ENCODE assay signal across 8 mouse cellular contexts in the genomic region with DNA sequence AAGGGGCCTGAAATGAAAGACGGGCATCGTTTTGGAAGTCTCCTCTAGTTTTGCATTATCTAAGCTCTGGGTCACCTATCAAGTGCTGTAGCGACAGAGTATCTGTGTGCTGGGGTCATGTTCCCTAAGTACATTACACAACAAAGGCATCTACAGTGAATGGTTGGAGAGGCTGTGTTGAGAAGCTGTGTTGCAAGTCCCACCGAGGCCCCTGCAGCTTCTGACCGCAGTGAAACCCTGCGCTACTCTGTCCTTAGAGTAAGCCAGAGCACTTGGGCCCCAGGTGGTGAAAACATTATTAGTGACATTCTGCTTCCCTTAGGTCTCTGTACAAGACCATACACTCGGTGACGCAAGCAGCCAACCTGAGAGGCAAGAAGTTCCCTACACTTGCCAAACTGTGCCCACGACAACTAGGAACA. TPM values are rescaled to one million over a fixed set of nuclear protein-coding genes. Genes with fewer than 3 reads are reported as not detected.
DNase-seq lines count a peak whose midpoint lies in the region; ATAC-seq and TF ChIP-seq lines count a peak whose summit lies in the region.

No protein-coding gene starts in this region.

- no peak overlapping the region for H3K27ac ChIP-seq in kidney, adult 2 months (ENCODE audit: insufficient read depth, low read depth, low read length)
- H3K27ac ChIP-seq in embryonic facial prominence, embryonic 11.5 days (replicated peaks; ENCODE audit: low read depth, low read length) = no peak overlapping the region
- peak overlapping the region; percentile 93 for H3K27ac ChIP-seq in hindbrain, embryonic 16.5 days (ENCODE audit: low read depth, low read length)
- H3K27ac ChIP-seq in midbrain, embryonic 14.5 days (replicated peaks; ENCODE audit: low read depth, low read length) = peak overlapping the region; percentile 89

- peak overlapping the region; percentile 58; the same call in 1 of the 2 replicates for H3K4me3 ChIP-seq in kidney, adult 2 months (ENCODE audit: insufficient read depth, low read depth, low read length)
- H3K4me3 ChIP-seq in embryonic facial prominence, embryonic 11.5 days (ENCODE audit: low read depth, low read length) = peak overlapping the region; percentile 67
- peak overlapping the region; percentile 73 for H3K4me3 ChIP-seq in hindbrain, embryonic 16.5 days (ENCODE audit: low read length)
- peak overlapping the region; percentile 77 for H3K4me3 ChIP-seq in midbrain, embryonic 14.5 days (replicated peaks; ENCODE audit: low read depth, low read length)

- 52% methylated on average over 9 of the region's 9 CpGs for WGBS in kidney, adult 2 months
- WGBS in embryonic facial prominence, embryonic 11.5 days = 30% methylated on average over 9 of the region's 9 CpGs
- 27% methylated on average over 9 of the region's 9 CpGs for WGBS in hindbrain, embryonic 16.5 days
- 27% methylated on average over 9 of the region's 9 CpGs for WGBS in midbrain, embryonic 14.5 days

- H3K4me1 ChIP-seq in kidney, adult 2 months (ENCODE audit: control insufficient read depth, insufficient read depth, low read length) = no peaks in the 10 kb centered on the region
- H3K4me1 ChIP-seq in embryonic facial prominence, embryonic 11.5 days (ENCODE audit: control insufficient read depth, insufficient read depth, low read length) = no peaks in the 10 kb centered on the region
- H3K4me1 ChIP-seq in hindbrain, embryonic 16.5 days (ENCODE audit: control insufficient read depth, insufficient read depth, low read depth, low read length) = peaks cover 5% of the 10 kb centered on the region; the same call in 1 of the 2 replicates
- H3K4me1 ChIP-seq in midbrain, embryonic 14.5 days (ENCODE audit: control insufficient read depth, insufficient read depth, low read length) = peaks cover 16% of the 10 kb centered on the region; the same call in 1 of the 2 replicates

- TF ChIP-seq CTCF in kidney, adult 2 months (conservative IDR thresholded peaks at IDR 0.05; ENCODE audit: insufficient read depth, insufficient read length, low read depth, low read length) = no peak

- H3K27me3 ChIP-seq in kidney, adult 2 months (replicated peaks; ENCODE audit: control insufficient read depth, insufficient read depth, low read length) = peaks cover 3% of the 10 kb centered on the region; the same call in 1 of the 2 replicates
- peaks cover 16% of the 10 kb centered on the region for H3K27me3 ChIP-seq in embryonic facial prominence, embryonic 11.5 days (ENCODE audit: control insufficient read depth, insufficient read depth, low read length)
- H3K27me3 ChIP-seq in hindbrain, embryonic 16.5 days (replicated peaks; ENCODE audit: control insufficient read depth, insufficient read depth, low read length) = no peaks in the 10 kb centered on the region
- H3K27me3 ChIP-seq in midbrain, embryonic 14.5 days (ENCODE audit: control insufficient read depth, insufficient read depth, low read length) = peaks cover 7% of the 10 kb centered on the region

- H3K9me3 ChIP-seq in embryonic facial prominence, embryonic 11.5 days (replicated peaks; ENCODE audit: control insufficient read depth, low read length) = no peaks in the 10 kb centered on the region
- H3K9me3 ChIP-seq in hindbrain, embryonic 16.5 days (ENCODE audit: control insufficient read depth, low read length) = no peaks in the 10 kb centered on the region
- no peaks in the 10 kb centered on the region for H3K9me3 ChIP-seq in midbrain, embryonic 14.5 days (ENCODE audit: control insufficient read depth, low read length)

- no peak overlapping the region; the same call in 1 of the 2 replicates for H3K9ac ChIP-seq in embryonic facial prominence, embryonic 11.5 days (replicated peaks; ENCODE audit: low read length)
- peak overlapping the region; percentile 91 for H3K9ac ChIP-seq in hindbrain, embryonic 16.5 days (ENCODE audit: low read depth, low read length)
- peak overlapping the region; percentile 92; the same call in 1 of the 2 replicates for H3K9ac ChIP-seq in midbrain, embryonic 14.5 days (replicated peaks; ENCODE audit: low read length)

- H3K4me2 ChIP-seq in embryonic facial prominence, embryonic 11.5 days (ENCODE audit: low read depth, low read length) = peak overlapping the region; percentile 99
- peak overlapping the region; percentile 79 for H3K4me2 ChIP-seq in hindbrain, embryonic 16.5 days (ENCODE audit: low read length)
- H3K4me2 ChIP-seq in midbrain, embryonic 14.5 days (ENCODE audit: low read length) = peak overlapping the region; percentile 91

- ATAC-seq in embryonic facial prominence, embryonic 11.5 days (replicated peaks; ENCODE audit: insufficient number of reproducible peaks, low FRiP score, low TSS enrichment, low read depth) = no peak
- no peak; the same call in 1 of the 2 replicates for ATAC-seq in hindbrain, embryonic 16.5 days
- ATAC-seq in midbrain, embryonic 14.5 days (ENCODE audit: low FRiP score, low TSS enrichment) = peak; percentile 31

- no peaks in the 10 kb centered on the region for H3K36me3 ChIP-seq in kidney, adult 2 months (ENCODE audit: control insufficient read depth, insufficient read depth, low read length)
- H3K36me3 ChIP-seq in embryonic facial prominence, embryonic 11.5 days (replicated peaks; ENCODE audit: control insufficient read depth, insufficient read depth, low read depth, low read length) = no peaks in the 10 kb centered on the region
- no peaks in the 10 kb centered on the region for H3K36me3 ChIP-seq in hindbrain, embryonic 16.5 days (ENCODE audit: control insufficient read depth, insufficient read depth, low read length)
- H3K36me3 ChIP-seq in midbrain, embryonic 14.5 days (ENCODE audit: control insufficient read depth, insufficient read depth, low read length) = 0 out of 2 replicates have a peak, but pooled peaks cover 4% of the 10 kb centered on the region

- DNase-seq in kidney, adult 2 months = no peak
- no peak for DNase-seq in kidney, postnatal 4 days
- no peak for DNase-seq in embryonic facial prominence, embryonic 11.5 days (ENCODE audit: low spot score)
- DNase-seq in midbrain, embryonic 14.5 days = no peak
- DNase-seq in gastrocnemius, postnatal 10 days = no peak
- DNase-seq in spleen, adult 18-20 months = no peak
- no peak for DNase-seq in adipocyte (ENCODE audit: low spot score)

- no peak for TF ChIP-seq POLR2A in kidney, adult 2 months (IDR thresholded peaks at IDR 0.05; ENCODE audit: low read depth, low read length)

RNA-seq across cellular contexts. Expression of gene Atp8a2, which starts 20.5 kb away (rescaled TPM):
- polyA plus RNA-seq in kidney, adult 2 months (2012; rRNA removed) = 0.24 and 0.36 TPM in 2 replicates
- 4.2 and 5.9 TPM in 2 replicates for polyA plus RNA-seq in embryonic facial prominence, embryonic 11.5 days (2014; fragmentation: Nextera tagmentation; extraction: Ambion mirVana)
- polyA plus RNA-seq in hindbrain, embryonic 16.5 days (2015; fragmentation: Nextera tagmentation; extraction: Ambion mirVana) = 44.2 and 45.6 TPM in 2 replicates
- 33.4 and 37.1 TPM in 2 replicates for polyA plus RNA-seq in midbrain, embryonic 14.5 days (2014; fragmentation: Nextera tagmentation; extraction: Ambion mirVana)
- total RNA-seq in gastrocnemius, postnatal 10 days (2021) = 1 to 10 TPM; 1.4 to 1.6 TPM

Comparison
In these comparisons a context has a peak if more than half of its experiments do, and no peak if none do; other contexts are left out.
1. H3K27ac ChIP-seq: peak in hindbrain, embryonic 16.5 days (single experiment) and midbrain, embryonic 14.5 days (single experiment); none in kidney, adult 2 months (single experiment) and embryonic facial prominence, embryonic 11.5 days (single experiment).
2. Peak in every context shown above with its lines, with median percentiles within 50 percentile points of each other: H3K4me3 ChIP-seq and H3K4me2 ChIP-seq.